Comparison of ENCODE assay signal across 16 mouse cellular contexts in the genomic region with DNA sequence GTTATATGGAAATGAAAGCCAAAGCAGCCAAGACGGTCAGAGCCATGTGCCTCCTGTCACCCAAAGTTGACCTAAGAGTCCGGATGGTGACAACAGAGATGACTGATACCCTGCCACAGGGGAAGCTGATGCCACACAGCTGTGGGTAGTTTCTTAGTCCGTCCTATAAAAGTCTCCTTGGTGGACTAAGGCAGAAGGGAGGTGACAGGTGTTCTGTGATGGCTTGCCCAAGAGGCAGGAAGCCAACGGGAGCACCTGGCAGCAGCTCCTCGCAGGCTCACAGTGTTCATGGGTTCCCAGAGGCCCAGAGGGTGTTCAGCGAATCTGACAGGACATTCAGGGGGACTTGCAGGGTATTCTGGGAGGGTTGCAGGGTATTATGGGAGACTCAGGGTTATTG.
DNase-seq lines count a peak whose midpoint lies in the region; TF ChIP-seq lines count a peak whose summit lies in the region.
"Had no signal": no experiment of that assay in that cellular context is flagged by ENCODE, and none has a peak within 500 bp of the region (broad histone marks: within the 10 kb centered on the region; RNA-seq: fewer than 3 reads in every experiment).

No protein-coding gene starts in this region.

- peak; percentile 59 for DNase-seq in gastrocnemius, adult 2 months
- no peak for DNase-seq in gastrocnemius, postnatal 10 days
- DNase-seq in gastrocnemius, postnatal 25 days, result peak; percentile 17
- no peak for DNase-seq in gastrocnemius, adult 18-20 months (ENCODE audit: low spot score)
- peak; percentile 63 for DNase-seq in skeletal muscle tissue, adult 2 months (ENCODE audit: low read depth, low spot score)
- no peak for DNase-seq in left cerebral cortex, postnatal 36 days (ENCODE audit: low spot score in 2 of 2)
- DNase-seq: adrenal gland, adult 2 months; adrenal gland, adult 8-10 months; adrenal gland, postnatal 10 days; adrenal gland, postnatal 14 days; adrenal gland, postnatal 25 days; adrenal gland, postnatal 36 days; B cell, adult 2 months; cerebellum, adult 11 months; cerebellum, adult 11-12 months; cerebellum, adult 18-20 months had no signal

- no peak overlapping the region for H3K4me3 ChIP-seq in gastrocnemius, adult 2 months

- no peak for TF ChIP-seq CTCF in gastrocnemius, adult 2 months (IDR thresholded peaks at IDR 0.05)

- H3K27ac ChIP-seq in gastrocnemius, adult 2 months, result no peak overlapping the region

- intact Hi-C loops in gastrocnemius, adult 2 months (cut with DNase I), result loop anchor here (10.0 kb wide), 1 partner anchor 160 kb away; no protein-coding TSS in a partner anchor
- intact Hi-C loops in left cerebral cortex, postnatal 36 days (cut with DNase I), result no loop called here

Comparison
In these comparisons a context has a peak if more than half of its experiments do, and no peak if none do; other contexts are left out.
1. DNase-seq: peak in gastrocnemius, adult 2 months (single experiment), gastrocnemius, postnatal 25 days (single experiment) and skeletal muscle tissue, adult 2 months (single experiment); none in gastrocnemius, postnatal 10 days (single experiment), gastrocnemius, adult 18-20 months (single experiment) and left cerebral cortex, postnatal 36 days (0 of 2).